In the genomic region with DNA sequence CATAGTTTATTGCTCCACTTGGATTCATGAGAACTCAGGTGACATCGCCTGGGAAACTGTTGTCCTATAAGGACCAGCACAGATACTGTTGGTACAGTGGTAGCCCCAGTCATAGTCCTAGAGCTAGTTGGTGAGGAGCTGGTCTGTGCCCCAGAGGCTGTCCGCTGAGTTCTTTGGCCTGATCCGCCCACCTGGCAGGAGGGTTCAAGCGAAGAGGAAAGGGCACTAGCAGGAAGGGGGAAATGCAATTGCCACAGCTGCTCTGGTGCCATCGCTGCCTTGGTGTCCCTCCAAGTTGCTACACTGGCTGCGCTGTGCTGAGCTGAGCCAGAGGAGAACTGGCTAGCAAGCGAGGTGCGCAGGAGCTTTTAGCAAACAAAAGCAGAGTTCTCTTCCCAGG, we compare ENCODE assay signal across 26 mouse cellular contexts. TPM values are rescaled to one million over a fixed set of nuclear protein-coding genes. Genes with fewer than 3 reads are reported as not detected.
"Had no signal": no experiment of that assay in that cellular context is flagged by ENCODE, and none has a peak within 500 bp of the region (broad histone marks: within the 10 kb centered on the region; RNA-seq: fewer than 3 reads in every experiment).

No protein-coding gene starts in this region.

- H3K27ac ChIP-seq: layer of hippocampus, adult 2 months; limb, embryonic 10.5 days; limb, embryonic 13.5 days; liver, embryonic 12.5 days; liver, embryonic 15.5 days; lung, embryonic 15.5 days; midbrain, embryonic 12.5 days; midbrain, embryonic 15.5 days; neural tube, embryonic 12.5 days; neural tube, embryonic 15.5 days had no signal

- DNase-seq: layer of hippocampus, adult 9-11 months; liver; lung, adult 18-20 months; lung, postnatal 10 days; lung, postnatal 36 days; thymus, adult 2 months; thymus, postnatal 14 days; thymus, postnatal 4 days had no signal

- H3K4me1 ChIP-seq: liver, embryonic 12.5 days; liver, embryonic 15.5 days had no signal

- H3K4me3 ChIP-seq: layer of hippocampus, adult 2 months; limb, embryonic 10.5 days; limb, embryonic 13.5 days; liver, embryonic 12.5 days; liver, embryonic 15.5 days; lung, embryonic 15.5 days; midbrain, embryonic 12.5 days; midbrain, embryonic 15.5 days; neural tube, embryonic 12.5 days; neural tube, embryonic 15.5 days had no signal

RNA-seq across cellular contexts. Expression of gene Cldn24, which starts 53.2 kb away (rescaled TPM):
- total RNA-seq: layer of hippocampus, adult 2 months; layer of hippocampus, postnatal 25 days; left cerebral cortex, adult 18-20 months; left cerebral cortex, postnatal 25 days had no signal
- polyA plus RNA-seq: kidney, embryonic 16.5 days; large intestine, adult 2 months; limb, embryonic 10.5 days; limb, embryonic 13.5 days; liver, embryonic 12.5 days; liver, embryonic 15.5 days; lung, embryonic 15.5 days; midbrain, embryonic 12.5 days; midbrain, embryonic 15.5 days; neural tube, embryonic 12.5 days; neural tube, embryonic 15.5 days; spleen, adult 2 months; stomach, embryonic 16.5 days; thymus, adult 2 months had no signal

RNA-seq across cellular contexts. Expression of gene Cldn22, which starts 55.5 kb away (rescaled TPM):
- polyA plus RNA-seq: kidney, embryonic 16.5 days; limb, embryonic 10.5 days; limb, embryonic 13.5 days; liver, embryonic 12.5 days; liver, embryonic 15.5 days; lung, embryonic 15.5 days; midbrain, embryonic 12.5 days; midbrain, embryonic 15.5 days; neural tube, embryonic 12.5 days; neural tube, embryonic 15.5 days; small intestine, adult 2 months; stomach, embryonic 16.5 days had no signal
